Mouse (Mus musculus): ENCODE measurements at regions not wholly inside any gene's neighbourhood (a gene's known extent, or its start where the extent isn't known, plus 50 kb on each side); places are given as distances from the start of the nearest gene placed in this dataset.

GRCm38 (mm10) chr15:11774717-11775116, 132.4 kb downstream of the Npr3 start:
- no peak for DNase-seq

GRCm38 (mm10) chr15:11770596-11770995, 136.5 kb downstream of the Npr3 start:
- no peak for DNase-seq

GRCm38 (mm10) chr15:11757963-11758362, 149.1 kb downstream of the Npr3 start:
- DNase-seq = no peak

- DNase-seq = no peak
Observed at GRCm38 (mm10) chr15:11756786-11757185, 150.3 kb downstream of the Npr3 start.

- peak; percentile 70 for DNase-seq
Observed at GRCm38 (mm10) chr15:11753216-11753615, 153.9 kb downstream of the Npr3 start.

- DNase-seq = no peak
Observed at GRCm38 (mm10) chr15:11750893-11751292, 156.2 kb downstream of the Npr3 start.

GRCm38 (mm10) chr15:11749509-11749908, 157.6 kb downstream of the Npr3 start:
- DNase-seq = no peak

GRCm38 (mm10) chr15:11748306-11748705, 158.8 kb downstream of the Npr3 start:
- DNase-seq = no peak

- no peak for DNase-seq
Observed at GRCm38 (mm10) chr15:11746754-11747153, 160.3 kb downstream of the Npr3 start.

GRCm38 (mm10) chr15:11745629-11746372, 161.3 kb downstream of the Npr3 start:
- DNase-seq = peak; percentile 38

GRCm38 (mm10) chr15:11744903-11745302, 162.2 kb downstream of the Npr3 start:
- no peak for DNase-seq

- no peak for DNase-seq
Observed at GRCm38 (mm10) chr15:11744296-11744695, 162.8 kb downstream of the Npr3 start.

GRCm38 (mm10) chr15:11742820-11743219, 164.3 kb downstream of the Npr3 start:
- DNase-seq = no peak

- DNase-seq = peak; percentile 16
Observed at GRCm38 (mm10) chr15:11742346-11742729, 164.7 kb downstream of the Npr3 start.

- no peak for DNase-seq
Observed at GRCm38 (mm10) chr15:11741598-11742345, 165.3 kb downstream of the Npr3 start.

GRCm38 (mm10) chr15:11737436-11738000, 169.6 kb downstream of the Npr3 start:
- no peak for DNase-seq

GRCm38 (mm10) chr15:11734639-11735265, 172.3 kb downstream of the Npr3 start:
- no peak for DNase-seq

GRCm38 (mm10) chr15:11729381-11729780, 177.7 kb downstream of the Npr3 start:
- peak; percentile 34 for DNase-seq

GRCm38 (mm10) chr15:11725620-11726530, 181.2 kb downstream of the Npr3 start:
- no peak for DNase-seq

- no peak for DNase-seq
Observed at GRCm38 (mm10) chr15:11720645-11721044, 186.4 kb downstream of the Npr3 start.

GRCm38 (mm10) chr15:11716168-11716842, 190.8 kb downstream of the Npr3 start:
- no peak for DNase-seq

Measured in lung, postnatal 14 days (tissue).